Mouse (Mus musculus) kidney, adult 2 months (tissue): ENCODE measurements at regions not wholly inside any gene's neighbourhood (a gene's known extent, or its start where the extent isn't known, plus 50 kb on each side); places are given as distances from the start of the nearest gene placed in this dataset.

Experiments
- CTCF ChIP-seq: fragments of 200-500 bp; conservative IDR thresholded peaks from 2 replicates; pipeline ENCODE4 v1.5.1; 2011; ENCODE audit warnings: low read depth, mild to moderate bottlenecking, control low read depth, low read length, moderate library complexity, mixed read lengths; ENCODE audit not compliant: insufficient read depth, insufficient read length
- POLR2A ChIP-seq: fragments of 200-500 bp; IDR thresholded peaks from one replicate; pipeline ENCODE4 v1.6.1; 2011; ENCODE audit warnings: low read depth, low read length, control low read depth

- TF ChIP-seq CTCF = no peak
- no peak for TF ChIP-seq POLR2A
Measured at GRCm38 (mm10) chr2:166420275-166420674, 264.8 kb upstream of the Sulf2 start.
